Mouse (Mus musculus) embryonic facial prominence, embryonic 13.5 days (tissue): ENCODE measurements at regions not wholly inside any gene's neighbourhood (a gene's known extent, or its start where the extent isn't known, plus 50 kb on each side); places are given as distances from the start of the nearest gene placed in this dataset.
"Not testable (repeated sequence)": the region's sequence is repeated elsewhere in the genome, so short reads cannot be mapped to it uniquely, and the experiment has no call there.

Experiments
- ATAC-seq: fragments of 200-750 bp; cut with Nextera tagmentation; 2 replicates; pipeline ENCODE4 v1.8.0; 2017; ENCODE audit warnings: low read depth; ENCODE audit not compliant: insufficient number of reproducible peaks, insufficient read depth, low FRiP score, low TSS enrichment
- H3K27ac ChIP-seq: fragments of 300-500 bp; sonication (generic); 2 replicates; pipeline ENCODE4 v1.5.1; 2015; ENCODE audit warnings: moderate library complexity, mild to moderate bottlenecking, inconsistent platforms
- H3K27me3 ChIP-seq: fragments of 300-500 bp; sonication (generic); 2 replicates; pipeline ENCODE4 v1.6.1; 2015; ENCODE audit warnings: mild to moderate bottlenecking, inconsistent platforms
- H3K36me3 ChIP-seq: fragments of 300-500 bp; sonication (generic); 2 replicates; pipeline ENCODE4 v1.6.1; 2015; ENCODE audit warnings: mild to moderate bottlenecking, inconsistent platforms
- H3K4me1 ChIP-seq: fragments of 300-500 bp; sonication (generic); 2 replicates; pipeline ENCODE4 v1.6.1; 2015; ENCODE audit warnings: inconsistent platforms
- H3K4me2 ChIP-seq: fragments of 300-500 bp; sonication (generic); 2 replicates; pipeline ENCODE4 v1.6.1; 2015; ENCODE audit warnings: moderate library complexity, mild to moderate bottlenecking, inconsistent platforms
- H3K4me3 ChIP-seq: fragments of 300-500 bp; sonication (generic); 2 replicates; pipeline ENCODE4 v1.5.1; 2015; ENCODE audit warnings: mild to moderate bottlenecking, inconsistent platforms
- H3K9ac ChIP-seq: fragments of 300-500 bp; sonication (generic); 2 replicates; pipeline ENCODE4 v1.6.1; 2015; ENCODE audit warnings: mild to moderate bottlenecking, inconsistent platforms
- H3K9me3 ChIP-seq: fragments of 300-500 bp; sonication (generic); 2 replicates; pipeline ENCODE4 v1.6.1; 2016; ENCODE audit warnings: inconsistent platforms
- WGBS: fragments of 180-500 bp; shearing (Covaris S2); methylation state at CpG from one replicate; pipeline ENCODE4 v1.1.7; 2015; ENCODE audit warnings: mixed read lengths; 5-methylcytosine and 5-hydroxymethylcytosine counted together

DNA sequence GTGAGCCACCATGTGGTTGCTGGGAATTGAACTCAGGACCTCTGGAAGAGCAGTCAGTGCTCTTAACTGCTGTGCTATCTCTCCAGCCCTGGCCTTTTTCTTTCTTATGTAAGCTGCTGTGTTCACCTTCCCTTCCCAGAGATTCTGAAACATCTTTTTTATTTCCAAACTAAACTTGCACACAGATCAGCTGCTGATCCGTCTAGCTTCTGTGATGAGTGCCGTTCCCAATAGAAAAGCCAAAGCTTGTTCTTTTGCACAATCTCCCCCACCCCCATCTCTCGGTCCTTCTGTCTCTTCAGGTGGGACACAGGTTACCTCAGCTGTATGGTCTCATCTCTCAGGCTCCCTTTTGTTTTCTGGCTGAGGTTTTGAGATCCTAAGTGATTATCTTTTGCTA lies 191.9 kb downstream of the Tcp10c start:
- Histone ChIP-seq H3K9ac (no peak overlapping the region), H3K27me3 (no peaks in the 10 kb centered on the region), H3K4me1 (no peaks in the 10 kb centered on the region), H3K36me3 (no peaks in the 10 kb centered on the region), H3K4me3 (no peak overlapping the region), H3K4me2 (no peak overlapping the region), H3K9me3 (peaks cover 64% of the 10 kb centered on the region), H3K27ac (no peak overlapping the region)
- 56% methylated on average over 3 of the region's 3 CpGs for WGBS
- ATAC-seq = no peak

DNA sequence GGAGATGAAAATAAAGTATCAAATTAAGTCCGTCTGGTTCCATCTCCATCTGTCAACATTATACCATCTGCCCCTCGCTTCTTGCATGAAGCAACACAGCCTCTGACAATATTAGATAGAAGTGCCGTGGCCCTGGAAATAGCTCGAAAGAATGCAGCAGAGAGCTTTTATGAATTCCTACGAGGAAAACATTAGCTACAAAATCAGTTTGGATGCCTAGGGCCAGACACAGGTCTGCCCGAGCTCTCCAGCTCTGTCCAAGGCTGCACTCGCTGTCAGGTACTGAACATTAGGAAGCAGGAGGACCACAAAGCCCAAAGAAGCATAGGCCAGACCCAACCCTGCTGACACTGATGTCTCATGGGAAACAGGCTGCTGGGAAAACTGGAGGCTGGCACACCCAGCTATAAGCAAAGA lies 192.3 kb downstream of the Tcp10c start:
- no peaks in the 10 kb centered on the region for H3K4me1 ChIP-seq
- H3K27me3 ChIP-seq = no peaks in the 10 kb centered on the region
- H3K9ac ChIP-seq = no peak overlapping the region
- H3K36me3 ChIP-seq = no peaks in the 10 kb centered on the region
- H3K4me2 ChIP-seq = no peak overlapping the region
- H3K27ac ChIP-seq = no peak overlapping the region
- WGBS = 71% methylated on average over 7 of the region's 7 CpGs
- H3K4me3 ChIP-seq = no peak overlapping the region
- no peak for ATAC-seq
- H3K9me3 ChIP-seq = peaks cover 59% of the 10 kb centered on the region

DNA sequence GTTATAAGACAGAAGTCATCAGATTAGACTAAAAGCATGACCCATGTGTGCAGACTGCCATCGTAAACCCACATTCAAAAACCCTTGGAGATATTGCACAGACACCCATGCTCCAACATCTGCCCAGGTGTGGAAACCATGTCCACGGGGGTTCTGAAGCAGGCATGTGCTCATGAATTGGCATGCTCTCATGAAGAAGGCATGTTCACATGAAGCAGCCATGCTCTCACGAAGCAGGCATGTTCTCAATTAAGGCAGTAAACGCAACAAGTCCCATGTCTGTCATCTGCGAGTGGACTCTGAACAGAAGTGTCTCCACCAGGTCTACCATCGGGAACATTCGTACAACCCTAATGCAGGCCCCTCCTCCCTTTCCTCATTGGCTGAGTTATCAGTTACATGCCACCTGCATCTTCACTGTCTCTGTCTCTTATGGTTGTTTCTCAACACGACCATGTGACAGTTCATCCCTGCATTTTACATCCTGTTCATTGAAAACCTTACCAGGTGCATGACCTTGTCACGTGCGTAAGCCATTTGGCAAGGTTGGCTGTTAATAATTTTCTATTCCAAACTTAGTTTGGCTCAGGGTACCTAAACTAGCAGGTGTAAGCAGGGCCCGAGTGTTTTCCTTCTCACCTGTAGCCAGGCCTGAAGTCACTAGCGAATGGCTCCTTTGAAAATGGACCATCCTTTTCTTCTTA lies 193.4 kb downstream of the Tcp10c start:
- ATAC-seq = no peak
- Histone ChIP-seq H3K4me2 (no peak overlapping the region), H3K9ac (no peak overlapping the region), H3K36me3 (no peaks in the 10 kb centered on the region), H3K27ac (no peak overlapping the region), H3K9me3 (peaks cover 58% of the 10 kb centered on the region), H3K27me3 (no peaks in the 10 kb centered on the region), H3K4me3 (no peak overlapping the region), H3K4me1 (no peaks in the 10 kb centered on the region)
- 63% methylated on average over 12 of the region's 12 CpGs for WGBS

DNA sequence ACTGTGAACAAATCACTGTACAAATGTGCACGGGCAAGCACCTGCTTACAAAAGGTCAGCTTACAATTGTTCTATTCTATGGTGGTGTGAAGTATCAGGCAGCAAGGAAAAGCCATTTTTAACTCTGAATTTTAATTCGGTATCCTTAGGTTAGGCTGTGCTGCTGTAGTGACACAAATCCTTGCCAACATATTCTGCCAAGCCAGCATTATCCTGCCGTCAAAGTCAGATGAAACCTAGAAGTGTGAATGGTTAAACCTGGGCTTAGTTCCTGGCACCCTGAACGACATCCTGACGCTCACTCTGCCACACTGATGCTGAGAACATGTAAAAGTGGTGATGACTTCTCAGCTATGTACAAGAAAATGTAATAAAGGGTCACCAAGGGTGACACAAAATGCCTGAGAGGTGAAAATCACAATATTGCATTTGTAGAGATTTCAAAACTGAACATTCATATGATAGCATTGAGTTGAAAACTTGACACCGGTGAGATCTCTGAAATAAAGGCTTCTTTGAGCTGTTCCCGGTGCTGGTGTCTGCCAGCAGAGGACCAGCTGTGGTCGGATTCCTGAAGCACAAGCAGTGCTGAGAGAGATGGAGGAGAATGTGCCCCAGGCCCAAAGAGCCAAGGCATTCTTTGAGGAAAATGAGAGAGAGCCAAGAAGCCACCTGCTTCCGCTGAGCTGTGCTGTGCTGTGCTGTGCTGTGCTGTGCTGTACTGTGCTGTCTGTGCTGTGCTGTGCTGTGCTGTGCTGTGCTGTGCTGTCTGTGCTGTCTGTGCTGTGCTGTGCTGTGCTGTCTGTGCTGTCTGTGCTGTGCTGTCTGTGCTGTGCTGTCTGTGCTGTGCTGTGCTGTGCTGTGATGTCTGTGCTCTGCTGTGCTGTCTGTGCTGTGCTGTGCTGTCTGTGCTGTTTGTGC lies 195.9 kb downstream of the Tcp10c start:
- H3K27me3 ChIP-seq = no peaks in the 10 kb centered on the region
- no peak overlapping the region for H3K27ac ChIP-seq
- peak; percentile 77 for ATAC-seq
- H3K4me3 ChIP-seq = no peak overlapping the region
- H3K9me3 ChIP-seq = peaks cover 46% of the 10 kb centered on the region
- no peak overlapping the region for H3K4me2 ChIP-seq
- H3K9ac ChIP-seq = no peak overlapping the region
- no peaks in the 10 kb centered on the region for H3K4me1 ChIP-seq
- WGBS = 60% methylated on average over 9 of the region's 9 CpGs
- no peaks in the 10 kb centered on the region for H3K36me3 ChIP-seq

DNA sequence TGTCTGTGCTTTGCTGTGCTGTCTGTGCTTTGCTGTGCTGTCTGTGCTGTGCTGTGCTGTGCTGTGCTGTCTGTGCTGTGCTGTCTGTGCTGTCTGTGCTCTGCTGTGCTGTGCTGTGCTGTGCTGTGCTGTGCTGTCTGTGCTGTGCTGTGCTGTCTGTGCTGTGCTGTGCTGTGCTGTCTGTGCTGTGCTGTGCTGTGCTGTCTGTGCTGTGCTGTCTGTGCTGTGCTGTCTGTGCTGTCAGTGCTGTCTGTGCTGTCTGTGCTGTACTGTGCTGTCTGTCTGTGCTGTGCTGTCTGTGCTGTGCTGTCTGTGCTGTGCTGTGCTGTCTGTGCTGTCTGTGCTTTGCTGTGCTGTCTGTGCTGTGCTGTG lies 196.5 kb downstream of the Tcp10c start:
- not testable (repeated sequence) for H3K27me3 ChIP-seq, H3K4me3 ChIP-seq, H3K4me2 ChIP-seq, H3K4me1 ChIP-seq, H3K9ac ChIP-seq, H3K36me3 ChIP-seq, H3K27ac ChIP-seq
- peak; percentile 75 for ATAC-seq
- peaks cover 43% of the 10 kb centered on the region for H3K9me3 ChIP-seq

DNA sequence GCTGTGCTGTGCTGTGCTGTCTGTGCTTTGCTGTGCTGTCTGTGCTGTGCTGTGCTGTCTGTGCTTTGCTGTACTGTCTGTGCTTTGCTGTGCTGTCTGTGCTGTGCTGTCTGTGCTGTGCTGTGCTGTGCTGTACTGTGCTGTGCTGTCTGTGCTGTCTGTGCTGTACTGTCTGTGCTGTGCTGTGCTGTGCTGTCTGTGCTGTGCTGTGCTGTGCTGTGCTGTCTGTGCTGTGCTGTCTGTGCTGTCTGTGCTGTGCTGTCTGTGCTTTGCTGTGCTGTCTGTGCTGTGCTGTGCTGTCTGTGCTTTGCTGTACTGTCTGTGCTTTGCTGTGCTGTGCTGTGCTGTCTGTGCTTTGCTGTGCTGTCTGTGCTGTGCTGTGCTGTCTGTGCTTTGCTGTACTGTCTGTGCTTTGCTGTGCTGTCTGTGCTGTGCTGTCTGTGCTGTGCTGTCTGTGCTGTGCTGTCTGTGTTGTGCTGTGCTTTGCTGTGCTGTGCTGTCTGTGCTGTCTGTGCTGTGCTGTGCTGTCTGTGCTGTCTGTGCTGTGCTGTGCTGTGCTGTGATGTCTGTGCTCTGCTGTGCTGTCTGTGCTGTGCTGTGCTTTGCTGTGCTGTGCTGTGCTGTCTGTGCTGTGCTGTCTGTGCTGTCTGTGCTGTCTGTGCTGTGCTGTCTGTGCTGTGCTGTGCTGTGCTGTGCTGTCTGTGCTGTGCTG lies 197.5 kb downstream of the Tcp10c start:
- H3K4me2 ChIP-seq, H3K9ac ChIP-seq, H3K4me1 ChIP-seq, H3K36me3 ChIP-seq, H3K27me3 ChIP-seq, H3K27ac ChIP-seq, H3K4me3 ChIP-seq: not testable (repeated sequence)
- ATAC-seq = peak; percentile 70
- peaks cover 37% of the 10 kb centered on the region for H3K9me3 ChIP-seq

DNA sequence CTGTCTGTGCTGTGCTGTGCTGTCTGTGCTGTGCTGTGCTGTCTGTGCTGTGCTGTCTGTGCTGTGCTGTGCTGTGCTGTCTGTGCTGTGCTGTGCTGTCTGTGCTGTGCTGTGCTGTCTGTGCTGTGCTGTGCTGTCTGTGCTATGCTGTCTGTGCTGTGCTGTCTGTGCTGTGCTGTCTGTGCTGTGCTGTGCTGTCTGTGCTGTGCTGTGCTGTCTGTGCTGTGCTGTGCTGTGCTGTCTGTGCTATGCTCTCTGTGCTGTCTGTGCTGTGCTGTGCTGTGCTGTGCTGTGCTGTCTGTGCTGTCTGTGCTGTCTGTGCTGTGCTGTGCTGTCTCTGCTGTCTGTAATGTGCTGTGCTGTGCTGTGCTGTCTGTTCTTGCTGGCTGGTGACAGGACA lies 198.5 kb downstream of the Tcp10c start:
- H3K36me3 ChIP-seq, H3K4me1 ChIP-seq, H3K4me3 ChIP-seq, H3K27ac ChIP-seq, H3K27me3 ChIP-seq, H3K9ac ChIP-seq, H3K4me2 ChIP-seq: not testable (repeated sequence)
- H3K9me3 ChIP-seq = peaks cover 30% of the 10 kb centered on the region
- ATAC-seq = peak; percentile 72

DNA sequence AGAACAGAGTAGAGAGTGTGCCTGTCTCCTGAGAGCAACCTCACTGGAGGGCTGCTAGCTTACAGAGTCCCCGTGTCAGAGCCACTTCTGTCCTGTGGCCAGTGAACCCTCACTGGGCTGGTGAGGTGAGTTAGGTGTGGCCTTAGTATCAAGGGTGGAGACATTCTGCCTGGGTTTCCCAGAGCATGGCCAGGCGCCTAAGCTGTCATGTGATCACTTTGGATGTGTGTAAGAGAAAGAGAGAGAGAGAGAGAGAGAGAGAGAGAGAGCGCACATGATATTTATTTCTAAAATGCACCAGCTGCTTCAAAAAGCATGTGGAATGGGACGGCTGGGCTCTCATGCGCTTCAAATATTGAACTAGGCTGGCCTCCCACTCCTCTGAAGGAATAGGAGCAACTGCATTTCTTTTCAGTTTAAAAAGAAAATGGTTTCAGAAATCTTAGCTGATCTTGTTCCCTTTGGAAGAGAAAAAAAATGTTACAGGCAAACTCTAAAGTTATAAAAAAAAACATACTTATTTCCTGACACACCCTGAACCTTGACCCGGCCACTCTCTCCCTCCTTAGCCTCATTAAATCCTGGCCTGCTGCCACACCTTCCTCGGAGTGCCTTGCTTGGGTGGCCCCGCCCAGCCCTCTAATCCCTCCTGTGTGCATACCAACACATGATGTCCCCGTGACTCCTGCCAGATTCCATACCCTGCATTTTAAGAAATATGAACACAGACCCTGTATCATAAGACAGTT lies 201.1 kb downstream of the Tcp10c start:
- not testable (repeated sequence) for H3K4me1 ChIP-seq, ATAC-seq, H3K4me3 ChIP-seq, H3K27me3 ChIP-seq, H3K4me2 ChIP-seq, H3K36me3 ChIP-seq, H3K9ac ChIP-seq
- H3K9me3 ChIP-seq = peaks cover 11% of the 10 kb centered on the region
- 0 out of 2 replicates have a peak overlapping the region, but pooled peaks have one; percentile 8 for H3K27ac ChIP-seq
- 28% methylated on average over 9 of the region's 9 CpGs for WGBS

DNA sequence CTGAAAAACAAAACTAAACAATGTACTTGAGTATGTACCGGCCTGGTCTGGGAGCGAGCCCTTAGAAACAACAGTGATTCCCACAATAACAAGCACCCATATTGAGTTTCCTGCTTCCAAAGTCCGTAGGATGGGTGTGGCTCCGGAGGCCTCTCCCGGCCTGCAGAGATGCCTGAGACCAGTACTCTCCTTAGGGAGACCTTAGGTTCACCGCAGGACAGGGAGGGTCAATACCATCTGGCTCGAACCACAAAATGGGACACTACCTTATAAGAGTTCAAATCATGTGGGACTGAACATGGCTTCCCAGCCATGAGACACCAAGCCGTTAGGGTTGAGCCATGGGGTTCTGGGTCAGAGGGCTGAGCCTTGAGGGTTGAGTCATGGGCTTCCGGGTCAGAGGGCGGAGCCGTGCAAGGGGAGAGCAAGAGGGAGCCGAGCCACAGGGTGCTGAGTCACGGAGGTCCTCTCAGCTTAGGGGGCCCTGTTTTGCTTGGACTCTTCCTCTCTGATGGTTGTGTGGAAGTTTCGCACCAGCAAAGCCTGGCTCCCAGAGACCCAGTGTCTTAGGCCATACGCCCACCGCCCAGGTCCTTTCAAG lies 201.8 kb downstream of the Tcp10c start:
- H3K27me3 ChIP-seq, ATAC-seq, H3K4me2 ChIP-seq, H3K9ac ChIP-seq, H3K36me3 ChIP-seq, H3K4me1 ChIP-seq, H3K27ac ChIP-seq, H3K4me3 ChIP-seq, H3K9me3 ChIP-seq: not testable (repeated sequence)
- 68% methylated on average over 16 of the region's 16 CpGs for WGBS

DNA sequence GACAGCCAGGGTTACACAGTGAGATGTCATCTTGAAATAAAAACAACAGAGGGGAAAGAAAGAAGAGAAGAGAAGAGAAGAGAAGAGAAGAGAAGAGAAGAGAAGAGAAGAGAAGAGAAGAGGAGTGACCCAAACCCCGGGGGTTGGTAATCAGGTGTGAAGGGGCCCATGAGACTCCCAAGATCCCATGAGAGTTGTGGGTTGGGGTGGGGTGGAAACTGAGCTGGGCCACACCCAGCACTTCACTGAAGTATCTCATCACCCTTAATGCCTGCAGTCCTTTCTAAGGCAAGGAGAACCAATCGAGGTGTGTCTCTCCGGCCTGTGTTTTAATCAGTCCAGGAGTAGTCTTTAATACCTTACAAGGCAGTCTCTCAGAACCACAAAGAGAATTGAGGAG lies 201.5 kb upstream of the Afdn start:
- Histone ChIP-seq H3K9ac (no peak overlapping the region), H3K27me3 (no peaks in the 10 kb centered on the region), H3K27ac (no peak overlapping the region), H3K4me2 (no peak overlapping the region), H3K36me3 (no peaks in the 10 kb centered on the region), H3K4me1 (peaks cover 8% of the 10 kb centered on the region; the same call in 1 of the 2 replicates), H3K9me3 (no peaks in the 10 kb centered on the region), H3K4me3 (no peak overlapping the region)
- no peak for ATAC-seq
- 79% methylated on average over 3 of the region's 3 CpGs for WGBS

DNA sequence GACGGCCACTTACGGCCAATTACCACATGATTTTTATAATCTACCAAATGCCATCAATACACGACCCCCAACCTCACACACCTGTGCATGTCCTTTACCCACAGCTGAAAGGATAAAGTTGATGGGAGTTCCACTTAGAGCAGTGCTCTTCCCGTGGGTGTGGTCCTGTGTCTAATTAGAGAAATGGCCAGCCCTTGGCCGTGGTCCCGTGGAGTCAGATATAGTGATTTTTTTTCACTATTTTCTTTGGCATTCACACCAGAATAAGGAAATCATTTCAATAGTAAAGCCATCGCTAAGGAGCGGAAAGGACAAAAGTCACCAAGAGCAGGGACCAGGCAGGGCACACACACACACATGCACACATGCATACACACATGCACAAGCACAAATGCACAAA lies 199.0 kb upstream of the Afdn start:
- no peak overlapping the region for H3K9ac ChIP-seq
- 73% methylated on average over 8 of the region's 8 CpGs for WGBS
- no peaks in the 10 kb centered on the region for H3K9me3 ChIP-seq
- no peaks in the 10 kb centered on the region for H3K36me3 ChIP-seq
- H3K4me1 ChIP-seq = 0 out of 2 replicates have a peak, but pooled peaks cover under 1% of the 10 kb centered on the region
- no peak for ATAC-seq
- H3K27me3 ChIP-seq = no peaks in the 10 kb centered on the region
- no peak overlapping the region for H3K4me2 ChIP-seq
- H3K27ac ChIP-seq = no peak overlapping the region
- H3K4me3 ChIP-seq = no peak overlapping the region
